Mouse (Mus musculus): ENCODE results near the gene Timm10. TPM values are rescaled to one million over a fixed set of nuclear protein-coding genes. Genes with fewer than 3 reads are reported as not detected.

The Timm10 gene
- polyA plus RNA-seq, 1 experiment from 2014 or later, result 65.6 TPM

DNA sequence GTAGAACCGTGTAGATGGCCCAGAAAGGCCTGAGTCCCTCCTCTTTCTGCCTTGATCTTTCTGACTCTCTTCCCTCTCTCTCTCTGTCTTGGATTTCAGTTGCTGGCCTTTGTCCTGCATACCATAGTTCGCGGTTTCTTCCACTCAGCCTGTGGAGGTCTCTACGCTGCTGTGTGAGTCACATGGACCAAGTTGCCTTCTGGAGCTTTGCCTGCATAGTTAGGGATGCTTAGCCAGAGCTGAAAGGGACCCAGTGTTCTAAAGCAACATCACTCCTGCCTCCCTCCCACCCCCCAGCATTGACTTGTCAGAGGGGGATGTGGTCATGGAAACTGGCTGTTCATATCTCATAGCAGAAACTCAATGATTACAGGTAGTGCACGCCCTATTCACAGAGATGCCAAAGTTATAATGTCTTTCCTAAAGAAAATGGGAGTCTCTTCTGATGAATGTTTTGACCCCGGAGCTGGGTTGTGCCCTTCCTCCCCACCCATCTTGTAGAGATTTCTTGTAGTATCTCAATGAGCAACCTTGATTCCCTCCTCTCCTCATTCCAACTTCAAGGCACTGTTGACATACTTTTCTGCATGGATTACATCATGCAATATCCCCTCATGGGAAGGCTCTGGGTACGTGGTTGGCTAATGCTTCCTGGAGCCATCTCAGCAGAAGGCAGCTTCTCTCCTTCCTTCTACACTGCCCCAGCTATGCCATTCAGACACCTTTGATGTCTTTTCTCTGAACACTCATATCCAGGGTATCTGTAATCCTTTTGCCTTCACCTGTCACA is 33.4 kb downstream of the Timm10 start:
- Histone ChIP-seq H3K4me3 (no peak overlapping the region), H3K9ac (no peak overlapping the region), H3K9me3 (replicated peaks) (no peaks in the 10 kb centered on the region), H3K36me3 (peaks cover 74% of the 10 kb centered on the region), H3K27ac (ENCODE audit: poor library complexity, severe bottlenecking) (no peak overlapping the region), H3K4me1 (replicated peaks) (no peaks in the 10 kb centered on the region), H3K4me2 (no peak overlapping the region), H3K27me3 (replicated peaks) (peaks cover 5% of the 10 kb centered on the region)
- 80% methylated on average over 7 of the region's 7 CpGs for WGBS
- ATAC-seq (ENCODE audit: insufficient number of reproducible peaks, low FRiP score), result no peak

DNA sequence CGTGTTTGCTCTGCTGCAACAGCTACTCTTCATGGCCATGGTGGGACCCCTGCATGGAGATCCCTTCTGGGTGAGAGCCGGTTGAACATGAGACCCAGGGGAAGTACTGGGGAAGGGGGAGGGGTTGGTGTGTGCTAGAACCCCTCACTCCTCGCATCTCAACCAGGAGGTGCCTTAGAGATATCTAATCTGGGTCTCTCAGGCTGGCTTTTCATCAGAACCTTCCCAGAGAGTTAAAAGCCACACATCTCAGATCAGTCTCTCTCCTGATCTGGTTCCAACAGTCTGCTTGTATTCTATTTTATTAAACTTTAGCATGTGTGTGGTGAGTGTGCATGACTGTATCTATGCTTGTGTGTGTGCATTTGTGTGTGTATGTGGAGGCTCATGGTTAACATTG is 34.6 kb downstream of the Timm10 start:
- H3K9ac ChIP-seq, result no peak overlapping the region
- H3K4me3 ChIP-seq, result no peak overlapping the region
- peaks cover 18% of the 10 kb centered on the region for H3K27me3 ChIP-seq (replicated peaks)
- H3K9me3 ChIP-seq (replicated peaks), result no peaks in the 10 kb centered on the region
- no peak overlapping the region for H3K27ac ChIP-seq (ENCODE audit: poor library complexity, severe bottlenecking)
- WGBS, result 62% methylated on average over 3 of the region's 3 CpGs
- no peak overlapping the region for H3K4me2 ChIP-seq
- peaks cover 11% of the 10 kb centered on the region for H3K4me1 ChIP-seq (replicated peaks)
- no peak for ATAC-seq (ENCODE audit: insufficient number of reproducible peaks, low FRiP score)
- H3K36me3 ChIP-seq, result peaks cover 67% of the 10 kb centered on the region

GRCm38 (mm10) chr2:84862231-84862630 is 35.4 kb downstream of the Timm10 start:
- H3K4me3 ChIP-seq, result no peak overlapping the region
- WGBS, result 78% methylated on average over 3 of the region's 3 CpGs
- H3K27ac ChIP-seq (ENCODE audit: poor library complexity, severe bottlenecking), result no peak overlapping the region
- peaks cover 13% of the 10 kb centered on the region for H3K4me1 ChIP-seq (replicated peaks)
- no peak overlapping the region for H3K4me2 ChIP-seq
- H3K9ac ChIP-seq, result no peak overlapping the region
- H3K27me3 ChIP-seq (replicated peaks), result peaks cover 26% of the 10 kb centered on the region
- H3K36me3 ChIP-seq, result peaks cover 59% of the 10 kb centered on the region
- ATAC-seq (ENCODE audit: insufficient number of reproducible peaks, low FRiP score), result no peak
- H3K9me3 ChIP-seq (replicated peaks), result no peaks in the 10 kb centered on the region

GRCm38 (mm10) chr2:84865616-84866571 is 39.1 kb downstream of the Timm10 start:
- WGBS, result 2% methylated on average over 47 of the region's 47 CpGs
- peaks cover 62% of the 10 kb centered on the region for H3K27me3 ChIP-seq (replicated peaks)
- peaks cover 13% of the 10 kb centered on the region for H3K4me1 ChIP-seq (replicated peaks)
- H3K36me3 ChIP-seq, result peaks cover 28% of the 10 kb centered on the region
- H3K4me3 ChIP-seq, result peak overlapping the region; percentile 40
- H3K27ac ChIP-seq (ENCODE audit: poor library complexity, severe bottlenecking), result no peak overlapping the region
- H3K4me2 ChIP-seq, result peak overlapping the region; percentile 74
- peaks cover 6% of the 10 kb centered on the region; the same call in 1 of the 2 replicates for H3K9me3 ChIP-seq (replicated peaks)
- H3K9ac ChIP-seq, result 0 out of 2 replicates have a peak overlapping the region, but pooled peaks have one; percentile 39
- ATAC-seq (ENCODE audit: insufficient number of reproducible peaks, low FRiP score), result peak; percentile 44

- Histone ChIP-seq H3K4me1 (replicated peaks) (peaks cover 23% of the 10 kb centered on the region), H3K9me3 (replicated peaks) (peaks cover 6% of the 10 kb centered on the region; the same call in 1 of the 2 replicates), H3K9ac (no peak overlapping the region), H3K27ac (ENCODE audit: poor library complexity, severe bottlenecking) (no peak overlapping the region), H3K4me2 (no peak overlapping the region), H3K4me3 (no peak overlapping the region), H3K36me3 (peaks cover 2% of the 10 kb centered on the region; the same call in 1 of the 2 replicates), H3K27me3 (replicated peaks) (peaks cover 89% of the 10 kb centered on the region)
- ATAC-seq (ENCODE audit: insufficient number of reproducible peaks, low FRiP score), result no peak
- WGBS, result 7% methylated on average over 5 of the region's 5 CpGs
Measured at GRCm38 (mm10) chr2:84868521-84868943, 41.7 kb downstream of the Timm10 start.

DNA sequence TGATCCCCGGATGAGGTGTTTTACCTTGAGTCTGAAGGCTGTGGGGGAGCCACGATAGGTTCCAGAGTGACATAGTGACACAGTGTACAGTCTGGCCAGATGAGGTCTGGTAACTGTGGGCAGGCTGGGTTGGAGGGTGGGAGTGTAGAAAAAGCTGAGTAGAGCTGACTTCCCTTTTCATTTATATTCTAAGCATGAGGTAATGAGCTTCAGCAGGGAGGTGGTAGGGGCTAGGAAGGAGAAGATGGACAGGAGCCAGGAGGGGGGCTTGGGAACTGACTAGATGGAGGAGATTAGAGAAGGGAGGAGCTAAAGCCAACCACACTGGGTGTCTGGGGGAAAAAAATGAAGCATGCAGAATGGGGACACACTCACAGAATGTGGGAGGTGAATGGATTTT is 42.2 kb downstream of the Timm10 start:
- H3K4me3 ChIP-seq, result no peak overlapping the region
- WGBS, result 60% methylated on average over 2 of the region's 2 CpGs
- ATAC-seq (ENCODE audit: insufficient number of reproducible peaks, low FRiP score), result no peak

GRCm38 (mm10) chr2:84870623-84871160 is 43.9 kb downstream of the Timm10 start:
- peaks cover 6% of the 10 kb centered on the region; the same call in 1 of the 2 replicates for H3K9me3 ChIP-seq (replicated peaks)
- H3K27me3 ChIP-seq (replicated peaks), result peaks cover 100% of the 10 kb centered on the region
- H3K27ac ChIP-seq (ENCODE audit: poor library complexity, severe bottlenecking), result no peak overlapping the region
- H3K36me3 ChIP-seq, result no peaks in the 10 kb centered on the region
- H3K4me3 ChIP-seq, result no peak overlapping the region
- ATAC-seq (ENCODE audit: insufficient number of reproducible peaks, low FRiP score), result no peak
- WGBS, result 56% methylated on average over 4 of the region's 4 CpGs
- H3K9ac ChIP-seq, result no peak overlapping the region
- H3K4me2 ChIP-seq, result no peak overlapping the region
- peaks cover 19% of the 10 kb centered on the region for H3K4me1 ChIP-seq (replicated peaks)

More for the DNA sequence above, 42.2 kb downstream of the Timm10 start:
- H3K27me3 ChIP-seq (replicated peaks), result peaks cover 93% of the 10 kb centered on the region
- H3K4me2 ChIP-seq, result no peak overlapping the region
- H3K36me3 ChIP-seq, result no peaks in the 10 kb centered on the region
- H3K4me1 ChIP-seq (replicated peaks), result peaks cover 23% of the 10 kb centered on the region
- H3K9ac ChIP-seq, result no peak overlapping the region
- H3K27ac ChIP-seq (ENCODE audit: poor library complexity, severe bottlenecking), result no peak overlapping the region
- H3K9me3 ChIP-seq (replicated peaks), result peaks cover 6% of the 10 kb centered on the region; the same call in 1 of the 2 replicates

DNA sequence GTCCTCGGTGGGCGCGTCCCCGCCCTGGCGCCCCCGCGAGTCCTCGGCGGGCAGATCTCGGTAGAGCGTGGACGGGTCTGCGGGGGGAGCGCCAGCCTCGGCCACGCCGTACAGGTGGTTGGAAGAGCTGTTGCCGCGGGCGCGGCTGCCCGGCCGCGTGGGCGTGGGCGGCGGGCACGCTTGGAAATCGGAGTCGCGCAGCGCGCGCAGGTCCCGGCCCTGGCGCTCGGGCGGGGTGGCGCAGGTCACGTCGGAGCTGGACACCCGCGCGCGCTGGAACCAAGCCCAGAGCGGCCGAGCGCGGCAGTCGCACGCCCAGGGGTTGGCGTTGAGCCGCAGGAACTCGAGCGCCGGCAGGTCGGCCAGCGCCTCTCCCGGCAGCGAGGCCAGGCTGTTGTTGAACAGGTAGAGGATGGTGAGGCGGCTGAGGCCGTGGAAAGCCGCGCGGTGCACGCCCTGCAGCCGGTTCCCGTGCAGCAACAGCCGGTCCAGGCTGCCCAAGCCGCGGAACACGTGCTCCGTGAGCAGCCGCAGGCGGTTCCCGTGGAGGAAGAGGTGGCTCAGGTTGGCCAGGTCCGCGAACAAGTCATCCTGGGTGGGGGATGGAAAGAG is 45.4 kb downstream of the Timm10 start:
- Histone ChIP-seq H3K9ac (peak overlapping the region; percentile 58), H3K27ac (ENCODE audit: poor library complexity, severe bottlenecking) (no peak overlapping the region), H3K4me1 (replicated peaks) (peaks cover 10% of the 10 kb centered on the region), H3K4me3 (peak overlapping the region; percentile 56), H3K4me2 (peak overlapping the region; percentile 94), H3K36me3 (no peaks in the 10 kb centered on the region), H3K9me3 (replicated peaks) (peaks cover 6% of the 10 kb centered on the region; the same call in 1 of the 2 replicates), H3K27me3 (replicated peaks) (peaks cover 100% of the 10 kb centered on the region)
- 3% methylated on average over 78 of the region's 78 CpGs for WGBS
- ATAC-seq (ENCODE audit: insufficient number of reproducible peaks, low FRiP score), result peak; percentile 42; the same call in 1 of the 2 replicates

DNA sequence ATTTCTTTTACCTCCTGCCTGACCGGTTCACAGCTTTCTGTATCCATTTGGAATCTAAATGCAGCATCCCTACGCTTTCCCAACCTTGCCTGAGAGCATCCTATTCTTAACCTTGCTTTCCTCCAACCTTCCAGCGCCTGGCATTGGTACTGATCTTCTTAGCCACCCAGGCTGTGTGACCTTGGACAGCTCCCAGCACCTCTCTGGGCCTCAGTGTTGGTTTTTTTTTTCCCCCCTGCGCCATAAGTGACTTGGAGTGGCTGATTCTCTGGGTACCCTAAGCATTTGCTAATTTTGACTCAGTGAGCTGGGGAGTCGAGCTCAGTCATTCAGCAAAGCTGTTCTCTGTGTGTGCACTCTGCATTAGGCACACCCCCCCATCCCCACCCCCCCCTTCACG is 49.0 kb downstream of the Timm10 start:
- Histone ChIP-seq H3K4me3 (no peak overlapping the region), H3K27ac (ENCODE audit: poor library complexity, severe bottlenecking) (no peak overlapping the region), H3K9me3 (replicated peaks) (no peaks in the 10 kb centered on the region), H3K4me2 (no peak overlapping the region), H3K36me3 (no peaks in the 10 kb centered on the region), H3K4me1 (replicated peaks) (peaks cover 10% of the 10 kb centered on the region), H3K9ac (no peak overlapping the region), H3K27me3 (replicated peaks) (peaks cover 85% of the 10 kb centered on the region)
- WGBS, result 37% methylated on average over 6 of the region's 6 CpGs
- no peak for ATAC-seq (ENCODE audit: insufficient number of reproducible peaks, low FRiP score)
